Mouse (Mus musculus) heart, adult 2 months (tissue): ENCODE measurements around the gene Map3k4.

Experiments used
- CTCF ChIP-seq: fragments of 200-600 bp; IDR thresholded peaks from 2 replicates; pipeline ENCODE4 v1.8.1; 2022; ENCODE audit warnings: antibody characterized with exemption, mild to moderate bottlenecking, moderate library complexity
- POLR2A ChIP-seq: fragments of 200-500 bp; IDR thresholded peaks from 2 replicates; pipeline ENCODE4 v1.6.1; 2011; ENCODE audit warnings: mild to moderate bottlenecking, low read depth, low read length, control low read depth; ENCODE audit not compliant: insufficient read depth

- TF ChIP-seq POLR2A (no peak), CTCF (no peak)
These were observed 41.3 kb downstream of the Map3k4 start for GRCm38 (mm10) chr17:12277297-12277696.
